Mouse (Mus musculus): ENCODE measurements around the gene B4galnt2. TPM values are rescaled to one million over a fixed set of nuclear protein-coding genes. Genes with fewer than 3 reads are reported as not detected.
A peak's percentile ranks its signal among the peaks of the same experiment; 100 is the strongest.
"Not testable (repeated sequence)": the region's sequence is repeated elsewhere in the genome, so short reads cannot be mapped to it uniquely, and the experiment has no call there.

The B4galnt2 gene
- total and polyA plus RNA-seq, 3 experiments = 0.15 to 4.5 TPM; not detected in 1

GRCm38 (mm10) chr11:95879861-95880260, 34.8 kb downstream of the B4galnt2 start:
- not testable (repeated sequence) for H3K27me3 ChIP-seq (ENCODE audit: control insufficient read depth in 1 of 2, insufficient read depth in 2 of 2, low read length in 2 of 2); DNase-seq (ENCODE audit: low read depth, low spot score); H3K9me3 ChIP-seq (replicated peaks; ENCODE audit: insufficient read depth, low read length); H3K9ac ChIP-seq (ENCODE audit: control insufficient read depth, low read depth, low read length, poor library complexity, severe bottlenecking); H3K27ac ChIP-seq (ENCODE audit: control insufficient read depth, low read depth, low read length); H3K79me2 ChIP-seq (ENCODE audit: control insufficient read depth, insufficient read depth, low read length, poor library complexity); H3K4me3 ChIP-seq (ENCODE audit: control insufficient read depth in 1 of 2, insufficient read depth in 1 of 2, low read depth in 2 of 2, low read length in 2 of 2); H3K4me1 ChIP-seq (ENCODE audit: control insufficient read depth in 1 of 2, insufficient read depth in 2 of 2, low read length in 2 of 2); H3K36me3 ChIP-seq (ENCODE audit: control insufficient read depth in 1 of 2, insufficient read depth in 2 of 2, low read length in 2 of 2)

GRCm38 (mm10) chr11:95876296-95876695, 38.4 kb downstream of the B4galnt2 start:
- Histone ChIP-seq H3K36me3 (ENCODE audit: control insufficient read depth in 1 of 2, insufficient read depth in 2 of 2, low read length in 2 of 2) (no peaks in the 10 kb centered on the region), H3K27ac (ENCODE audit: control insufficient read depth, low read depth, low read length) (no peak overlapping the region), H3K9ac (ENCODE audit: control insufficient read depth, low read depth, low read length, poor library complexity, severe bottlenecking) (no peak overlapping the region), H3K27me3 (ENCODE audit: control insufficient read depth in 1 of 2, insufficient read depth in 2 of 2, low read length in 2 of 2) (peaks cover 3 to 4% of the 10 kb centered on the region in 2 experiments), H3K9me3 (replicated peaks; ENCODE audit: insufficient read depth, low read length) (no peaks in the 10 kb centered on the region), H3K79me2 (ENCODE audit: control insufficient read depth, insufficient read depth, low read length, poor library complexity) (no peaks in the 10 kb centered on the region), H3K4me3 (ENCODE audit: control insufficient read depth in 1 of 2, insufficient read depth in 1 of 2, low read depth in 2 of 2, low read length in 2 of 2) (0 out of 4 replicates have a peak overlapping the region, but pooled peaks of 1 of the 2 experiments have one; percentile 5), H3K4me1 (ENCODE audit: control insufficient read depth in 1 of 2, insufficient read depth in 2 of 2, low read length in 2 of 2) (peaks cover 0 to 5% of the 10 kb centered on the region in 2 experiments; a peak in 1 of 4 replicates)
- no peak for TF ChIP-seq MYC (IDR thresholded peaks at IDR 0.05; ENCODE audit: low read depth, low read length)
- no peak for TF ChIP-seq USF1 (IDR thresholded peaks at IDR 0.05; ENCODE audit: low read depth, low read length)
- TF ChIP-seq POLR2A (IDR thresholded peaks at IDR 0.05; ENCODE audit: control insufficient read depth in 1 of 2, insufficient read depth in 1 of 2, low read depth in 1 of 2, low read length in 2 of 2, poor library complexity in 1 of 2) = no peak
- peak; percentile 89 for TF ChIP-seq RAD21 (IDR thresholded peaks at IDR 0.05; ENCODE audit: low read depth, low read length)
- TF ChIP-seq RCOR1 (IDR thresholded peaks at IDR 0.05; ENCODE audit: low read depth, low read length) = no peak
- TF ChIP-seq ZC3H11A (IDR thresholded peaks at IDR 0.05; ENCODE audit: low read depth, low read length) = peak; percentile 79
- TF ChIP-seq GATA1 (IDR thresholded peaks at IDR 0.05; ENCODE audit: low read depth, low read length) = peak; percentile 16; the same call in 1 of the 2 replicates
- TF ChIP-seq NRF1 (IDR thresholded peaks at IDR 0.05; ENCODE audit: insufficient read depth, low read depth, low read length, poor library complexity, severe bottlenecking) = no peak
- TF ChIP-seq SMC3 (IDR thresholded peaks at IDR 0.05; ENCODE audit: low read depth, low read length) = peak; percentile 92
- TF ChIP-seq MAFK (IDR thresholded peaks at IDR 0.05; ENCODE audit: borderline replicate concordance, low read depth, low read length) = no peak
- TF ChIP-seq TBP (IDR thresholded peaks at IDR 0.05; ENCODE audit: low read depth, low read length) = no peak
- no peak; the same call in 1 of the 2 replicates for TF ChIP-seq MXI1 (IDR thresholded peaks at IDR 0.05; ENCODE audit: low read depth, low read length)
- no peak for TF ChIP-seq POLR2AphosphoS5 (IDR thresholded peaks at IDR 0.05; ENCODE audit: borderline replicate concordance, low read depth, low read length)
- 0 out of 2 replicates have a peak, but pooled peaks have one; percentile 30 for TF ChIP-seq ZNF384 (IDR thresholded peaks at IDR 0.05; ENCODE audit: low read depth, low read length)
- no peak for TF ChIP-seq ZKSCAN1 (IDR thresholded peaks at IDR 0.05; ENCODE audit: low read depth, low read length)
- no peak for TF ChIP-seq NELFE (IDR thresholded peaks at IDR 0.05; ENCODE audit: low read depth, low read length)
- TF ChIP-seq CTCF (IDR thresholded peaks at IDR 0.05 in 2 of 3, conservative IDR thresholded peaks at IDR 0.05 in 1 of 3; ENCODE audit: control insufficient read depth in 1 of 3, insufficient read depth in 1 of 3, low read depth in 2 of 3, low read length in 3 of 3, poor library complexity in 1 of 3, severe bottlenecking in 1 of 3) = peak; percentile 93 to 97 (median 97)
- no peak for TF ChIP-seq ZMIZ1 (IDR thresholded peaks at IDR 0.05; ENCODE audit: low read depth, low read length)
- no peak for TF ChIP-seq MAX (IDR thresholded peaks at IDR 0.05; ENCODE audit: low read length)
- TF ChIP-seq POLR2AphosphoS2 (IDR thresholded peaks at IDR 0.05; ENCODE audit: low read length) = no peak
- no peak for TF ChIP-seq MEF2A (IDR thresholded peaks at IDR 0.05; ENCODE audit: extremely low read depth, insufficient replicate concordance, low read depth, low read length, poor library complexity, severe bottlenecking)
- no peak for TF ChIP-seq MYB (IDR thresholded peaks at IDR 0.05; ENCODE audit: low read depth, low read length)
- peak; percentile 52 for TF ChIP-seq CHD2 (IDR thresholded peaks at IDR 0.05; ENCODE audit: low read length)
- TF ChIP-seq BHLHE40 (IDR thresholded peaks at IDR 0.05; ENCODE audit: borderline replicate concordance, low read depth, low read length) = peak; percentile 36; the same call in 1 of the 2 replicates
- no peak for TF ChIP-seq GABPA (IDR thresholded peaks at IDR 0.05; ENCODE audit: low read depth, low read length)
- no peak for TF ChIP-seq JUND (IDR thresholded peaks at IDR 0.05; ENCODE audit: low read depth, low read length)
- no peak for TF ChIP-seq KAT2A (conservative IDR thresholded peaks at IDR 0.05; ENCODE audit: low read depth, low read length)
- peak; percentile 83 for DNase-seq (ENCODE audit: low read depth, low spot score)

Measured in MEL (cell line).